Mouse (Mus musculus) heart, postnatal 0 days (tissue): ENCODE data around the gene Hmgb4.

Experiments
- CTCF ChIP-seq: IDR thresholded peaks from 2 replicates; pipeline ENCODE4 v1.5.1; 2016; ENCODE audit warnings: antibody characterized with exemption, control low read depth, low read depth
- EP300 ChIP-seq: IDR thresholded peaks from 2 replicates; pipeline ENCODE4 v1.6.1; 2016; ENCODE audit warnings: antibody characterized with exemption, low read depth

DNA sequence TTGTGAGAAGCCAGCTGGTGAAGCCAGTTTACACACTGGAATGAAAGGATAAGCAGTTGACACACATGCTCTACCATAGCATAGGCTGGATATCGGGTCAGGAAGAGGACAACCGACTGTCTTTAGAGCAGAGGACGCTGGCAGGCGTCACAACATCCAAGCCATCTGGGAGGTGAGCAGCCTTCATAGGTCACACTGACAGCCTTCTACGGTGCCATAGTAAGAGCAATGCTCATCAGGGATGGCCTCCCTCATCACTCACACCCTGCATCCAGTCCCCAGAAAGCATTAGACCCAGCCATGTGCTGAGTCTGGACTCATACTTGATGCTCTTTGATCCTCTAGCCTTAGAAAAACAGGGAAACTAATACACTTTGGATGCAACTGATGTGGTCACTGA lies 3.7 kb upstream of the Hmgb4 start:
- no peak for TF ChIP-seq EP300
- TF ChIP-seq CTCF, result no peak
